Mouse (Mus musculus) hindbrain, embryonic 16.5 days (tissue): ENCODE measurements around the gene Piwil1. TPM values are rescaled to one million over a fixed set of nuclear protein-coding genes. Genes with fewer than 3 reads are reported as not detected.
A peak's percentile ranks its signal among the peaks of the same experiment; 100 is the strongest.

Experiments
- ATAC-seq: fragments of 200-750 bp; cut with Nextera tagmentation; 2 replicates; pipeline ENCODE4 v1.8.0; 2017; ENCODE audit warnings: moderate TSS enrichment, moderate library complexity
- H3K27ac ChIP-seq: fragments of 300-500 bp; sonication (generic); 2 replicates; pipeline ENCODE4 v1.5.1; 2014; ENCODE audit warnings: low read depth, mild to moderate bottlenecking, control low read depth, low read length, moderate library complexity
- H3K27me3 ChIP-seq: fragments of 300-500 bp; sonication (generic); replicated peaks from 2 replicates; pipeline ENCODE4 v1.6.1; 2014; ENCODE audit warnings: low read length; ENCODE audit not compliant: control insufficient read depth, insufficient read depth
- H3K36me3 ChIP-seq: fragments of 300-500 bp; sonication (generic); 2 replicates; pipeline ENCODE4 v1.6.1; 2014; ENCODE audit warnings: mild to moderate bottlenecking, low read length, moderate library complexity, mixed read lengths; ENCODE audit not compliant: control insufficient read depth, insufficient read depth
- H3K4me1 ChIP-seq: fragments of 300-500 bp; sonication (generic); 2 replicates; pipeline ENCODE4 v1.6.1; 2014; ENCODE audit warnings: low read depth, low read length; ENCODE audit not compliant: control insufficient read depth, insufficient read depth
- H3K4me2 ChIP-seq: fragments of 300-500 bp; sonication (generic); 2 replicates; pipeline ENCODE4 v1.6.1; 2014; ENCODE audit warnings: mild to moderate bottlenecking, low read length, control low read depth, moderate library complexity
- H3K4me3 ChIP-seq: fragments of 300-500 bp; sonication (generic); 2 replicates; pipeline ENCODE4 v1.5.1; 2014; ENCODE audit warnings: mild to moderate bottlenecking, low read length, control low read depth, moderate library complexity
- H3K9ac ChIP-seq: fragments of 300-500 bp; sonication (generic); 2 replicates; pipeline ENCODE4 v1.6.1; 2014; ENCODE audit warnings: low read depth, mild to moderate bottlenecking, control low read depth, low read length, moderate library complexity
- H3K9me3 ChIP-seq: fragments of 300-500 bp; sonication (generic); 2 replicates; pipeline ENCODE4 v1.6.1; 2014; ENCODE audit warnings: mild to moderate bottlenecking, low read length, moderate library complexity; ENCODE audit not compliant: control insufficient read depth
- WGBS: fragments of 180-500 bp; shearing (Covaris S2); extraction: QIAGEN DNeasy Blood & Tissue Kit; methylation state at CpG from one replicate; pipeline ENCODE4 v1.1.7; 2014; 5-methylcytosine and 5-hydroxymethylcytosine counted together
- polyA plus RNA-seq: library from polyadenylated mRNA; unstranded; fragments of >200 nt; fragmentation: Nextera tagmentation; extraction: Ambion mirVana; gene quantifications from 2 replicates; pipeline ENCODE4 v1.2.1, GENCODE M21; 2015

Gene Piwil1
- 0.47 and 0.53 TPM in 2 replicates for polyA plus RNA-seq

DNA sequence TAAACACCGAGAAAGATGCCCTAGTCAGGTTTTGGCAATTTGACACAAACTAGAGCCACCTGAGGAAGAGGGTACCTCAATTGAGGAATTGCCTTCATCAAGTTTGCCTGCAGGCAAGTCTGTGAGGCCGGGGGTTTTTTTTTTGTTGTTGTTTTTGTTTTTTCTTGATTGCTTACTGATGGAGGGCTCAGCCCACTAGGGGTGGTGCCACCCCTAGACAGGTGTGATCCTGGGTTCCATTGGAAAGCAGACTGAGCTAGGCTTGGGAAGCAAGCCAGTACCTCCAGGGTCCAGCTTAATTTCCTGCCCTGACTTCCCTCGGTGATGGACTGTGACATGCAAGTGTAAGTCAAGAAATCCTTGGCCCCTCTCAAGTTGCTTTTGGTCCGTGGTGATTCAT lies at the start of gene Piwil1:
Gene Piwil1 (plus strand): TSS at position 301 of the 400 bp plus-strand sequence.
- Histone ChIP-seq H3K4me1 (peaks cover 5% of the 10 kb centered on the region), H3K4me2 (no peak within 1 kb of the TSS), H3K9ac (no peak within 1 kb of the TSS), H3K36me3 (no peaks in the 10 kb centered on the region), H3K27me3 (no peaks in the 10 kb centered on the region), H3K9me3 (no peaks in the 10 kb centered on the region), H3K4me3 (no peak within 1 kb of the TSS), H3K27ac (no peak within 1 kb of the TSS)
- no peak for ATAC-seq
- 79% methylated on average over 4 of the region's 4 CpGs for WGBS

DNA sequence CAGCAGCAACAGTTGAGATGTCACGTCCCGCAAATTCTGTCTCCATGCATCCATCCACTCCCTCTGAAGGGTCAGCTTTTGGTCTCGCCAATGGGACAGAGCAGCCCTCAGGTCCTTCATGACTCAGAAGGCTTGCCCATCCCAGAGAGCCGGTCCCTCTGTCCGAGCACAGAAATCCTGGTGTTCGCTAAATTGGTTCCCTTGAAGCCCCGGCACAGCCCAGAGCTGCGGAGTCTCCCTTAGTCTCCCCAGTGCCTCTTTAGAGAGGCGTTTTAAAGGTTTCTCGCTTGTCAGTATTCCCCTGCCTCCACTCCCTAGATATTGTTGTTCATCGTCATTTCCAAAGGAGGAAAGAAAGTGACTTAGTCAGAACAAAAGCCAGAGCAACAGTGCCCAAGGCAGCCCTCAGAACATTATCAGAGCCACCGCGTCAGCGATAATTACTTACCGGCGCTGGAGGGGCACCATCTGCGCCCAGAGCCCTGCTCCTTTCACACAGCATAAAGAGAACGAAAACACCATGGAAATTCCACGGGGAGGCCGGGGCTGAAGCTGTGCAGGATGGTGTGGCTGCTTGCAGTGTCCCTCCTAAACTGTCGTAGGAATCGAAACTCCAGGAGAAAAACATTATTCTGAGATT lies 45.7 kb upstream of the Piwil1 start:
- Histone ChIP-seq H3K36me3 (no peaks in the 10 kb centered on the region), H3K4me2 (peak overlapping the region; percentile 43), H3K27me3 (no peaks in the 10 kb centered on the region), H3K4me3 (0 out of 2 replicates have a peak overlapping the region, but pooled peaks have one; percentile 3), H3K27ac (no peak overlapping the region), H3K9me3 (no peaks in the 10 kb centered on the region), H3K9ac (peak overlapping the region; percentile 23; the same call in 1 of the 2 replicates), H3K4me1 (no peaks in the 10 kb centered on the region)
- ATAC-seq: no peak
- WGBS: 25% methylated on average over 22 of the region's 22 CpGs

DNA sequence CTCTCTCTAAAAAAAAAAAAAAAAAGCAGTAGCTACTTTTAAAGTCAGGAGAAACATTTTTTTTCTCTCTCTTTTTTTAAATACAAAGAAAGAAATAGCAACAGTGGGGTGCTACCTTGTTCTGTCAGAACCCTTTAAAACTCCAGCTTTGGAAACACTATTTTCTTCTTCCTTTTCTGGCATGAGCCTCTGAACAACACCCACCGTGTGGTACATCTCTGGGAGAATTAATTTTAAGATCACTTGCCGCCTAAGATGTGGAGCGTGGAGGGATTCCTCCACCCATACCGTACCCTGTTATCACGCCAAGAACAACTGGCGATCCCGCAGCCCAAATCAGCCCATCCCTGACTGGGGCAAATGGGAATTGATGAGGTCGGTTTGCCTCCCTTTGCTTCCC lies 42.2 kb upstream of the Piwil1 start:
- Histone ChIP-seq H3K27ac (no peak overlapping the region), H3K4me1 (no peaks in the 10 kb centered on the region), H3K27me3 (no peaks in the 10 kb centered on the region), H3K4me2 (no peak overlapping the region), H3K36me3 (no peaks in the 10 kb centered on the region), H3K9me3 (no peaks in the 10 kb centered on the region), H3K4me3 (no peak overlapping the region), H3K9ac (no peak overlapping the region)
- no peak for ATAC-seq
- WGBS: 54% methylated on average over 8 of the region's 8 CpGs

DNA sequence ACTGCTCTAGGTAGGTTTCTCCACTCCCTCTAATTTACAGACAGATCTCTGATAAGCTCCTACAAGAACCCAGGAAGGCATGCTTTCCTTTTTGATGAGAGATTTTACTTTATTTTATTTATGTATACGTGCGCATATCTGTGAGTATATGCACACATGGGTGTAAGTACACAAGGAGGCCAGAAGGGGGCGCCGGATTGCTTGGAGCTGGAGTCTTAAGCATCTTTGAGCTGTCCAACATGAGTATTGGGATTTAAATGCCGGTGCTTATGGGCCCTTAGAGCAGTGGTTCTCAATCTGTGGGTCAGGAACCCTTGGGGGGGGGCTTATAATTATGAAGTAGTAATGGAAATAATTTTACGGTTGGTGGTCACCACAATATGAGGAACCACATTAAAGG lies 39.4 kb upstream of the Piwil1 start:
- no peak overlapping the region for H3K4me3 ChIP-seq
- H3K4me2 ChIP-seq: no peak overlapping the region
- no peaks in the 10 kb centered on the region for H3K9me3 ChIP-seq
- H3K36me3 ChIP-seq: no peaks in the 10 kb centered on the region
- H3K27me3 ChIP-seq: no peaks in the 10 kb centered on the region
- ATAC-seq: no peak
- no peak overlapping the region for H3K9ac ChIP-seq
- 94% methylated on average over 6 of the region's 6 CpGs for whole genome bisulfite sequencing
- no peaks in the 10 kb centered on the region for H3K4me1 ChIP-seq
- no peak overlapping the region for H3K27ac ChIP-seq

DNA sequence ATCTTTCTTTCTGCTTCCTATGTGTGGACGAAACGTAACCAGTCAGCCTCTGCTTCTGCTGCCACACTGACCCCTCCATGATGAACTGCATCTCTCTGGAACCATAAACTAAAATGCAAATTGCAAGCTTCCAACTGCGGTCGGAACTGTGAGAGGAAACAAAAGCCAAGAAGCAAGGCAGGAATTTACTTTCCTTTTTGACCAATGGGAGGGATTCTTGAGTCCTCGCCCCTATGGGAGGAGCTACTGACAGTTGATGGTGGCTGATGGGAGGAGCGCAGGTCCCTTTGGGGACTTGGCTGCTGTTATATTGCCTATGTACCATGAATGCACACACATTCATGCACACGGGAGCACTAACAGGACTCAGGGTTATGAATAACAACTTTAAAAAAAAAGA lies 38.3 kb upstream of the Piwil1 start:
- 67% methylated on average over 7 of the region's 7 CpGs for WGBS
- no peak for ATAC-seq
- Histone ChIP-seq H3K9me3 (no peaks in the 10 kb centered on the region), H3K27me3 (no peaks in the 10 kb centered on the region), H3K4me3 (no peak overlapping the region), H3K9ac (no peak overlapping the region), H3K4me2 (no peak overlapping the region), H3K36me3 (no peaks in the 10 kb centered on the region), H3K4me1 (no peaks in the 10 kb centered on the region), H3K27ac (no peak overlapping the region)

DNA sequence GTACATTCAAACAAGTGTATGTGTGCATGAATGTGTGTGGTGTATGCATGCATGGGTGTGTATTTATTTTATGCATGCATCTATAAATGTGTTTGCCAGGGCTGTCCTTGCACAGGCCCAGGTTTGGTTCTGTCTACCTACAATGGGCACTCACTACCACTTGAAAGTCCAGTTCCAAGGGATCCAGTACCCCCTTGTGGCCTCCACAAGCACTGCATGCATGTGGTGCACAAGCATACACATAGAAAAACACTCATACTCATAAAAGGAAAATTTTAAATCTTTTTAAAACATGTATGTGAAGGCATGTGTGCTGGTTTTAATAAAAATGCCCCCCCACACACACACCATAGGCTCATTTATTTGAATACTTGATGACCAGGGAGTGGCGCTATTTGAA lies 37.3 kb upstream of the Piwil1 start:
- H3K4me1 ChIP-seq: no peaks in the 10 kb centered on the region
- H3K27me3 ChIP-seq: no peaks in the 10 kb centered on the region
- WGBS: 92% methylated on average over 1 of the region's 1 CpGs
- H3K36me3 ChIP-seq: no peaks in the 10 kb centered on the region
- no peak overlapping the region for H3K9ac ChIP-seq
- no peak overlapping the region for H3K27ac ChIP-seq
- no peak for ATAC-seq
- H3K9me3 ChIP-seq: no peaks in the 10 kb centered on the region
- no peak overlapping the region for H3K4me2 ChIP-seq
- no peak overlapping the region for H3K4me3 ChIP-seq

DNA sequence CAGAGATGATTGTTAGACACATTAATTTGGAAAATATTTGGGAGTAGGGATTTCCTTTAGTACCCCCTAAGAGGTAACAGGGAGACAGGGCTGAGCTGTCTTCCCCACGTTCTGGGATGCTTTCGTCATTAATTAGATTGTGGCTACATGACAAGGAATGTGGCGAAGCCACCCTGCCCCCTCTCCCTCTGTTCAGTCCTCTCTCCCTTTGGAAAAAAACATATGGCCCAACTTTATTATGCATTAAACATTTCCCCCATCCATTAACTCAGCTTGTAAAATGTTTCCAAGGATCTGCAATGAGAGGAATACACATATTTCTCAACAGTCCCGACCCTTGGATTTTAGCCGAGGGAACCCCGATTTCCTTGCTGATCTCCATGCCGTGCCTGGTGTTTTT lies 35.0 kb upstream of the Piwil1 start:
- Histone ChIP-seq H3K36me3 (no peaks in the 10 kb centered on the region), H3K4me3 (no peak overlapping the region), H3K27me3 (no peaks in the 10 kb centered on the region), H3K9ac (no peak overlapping the region), H3K4me2 (no peak overlapping the region), H3K9me3 (no peaks in the 10 kb centered on the region), H3K4me1 (no peaks in the 10 kb centered on the region), H3K27ac (no peak overlapping the region)
- ATAC-seq: no peak
- 50% methylated on average over 7 of the region's 7 CpGs for WGBS

DNA sequence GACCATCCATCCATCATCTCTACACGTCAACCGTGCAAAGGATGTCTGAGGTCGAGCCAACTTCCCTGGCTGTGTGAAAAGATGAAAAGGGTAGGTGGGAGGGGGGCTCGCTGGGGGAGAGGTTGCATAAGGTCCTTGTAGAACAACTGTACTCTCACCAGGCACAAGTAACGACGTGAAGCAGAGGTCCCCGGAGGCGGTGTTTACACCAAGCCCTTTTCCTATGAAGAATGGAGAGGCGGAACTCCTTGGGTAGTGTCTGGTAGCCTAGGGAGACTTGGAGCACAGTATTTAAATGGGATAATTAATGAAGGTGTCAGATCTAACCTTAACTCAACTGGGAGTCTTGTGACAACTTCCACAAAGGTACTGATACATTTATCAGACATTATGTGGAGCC lies 28.2 kb upstream of the Piwil1 start:
- Histone ChIP-seq H3K27ac (no peak overlapping the region), H3K4me3 (no peak overlapping the region), H3K27me3 (no peaks in the 10 kb centered on the region), H3K4me1 (no peaks in the 10 kb centered on the region), H3K36me3 (no peaks in the 10 kb centered on the region), H3K4me2 (no peak overlapping the region), H3K9ac (no peak overlapping the region), H3K9me3 (no peaks in the 10 kb centered on the region)
- no peak for ATAC-seq
- WGBS: 48% methylated on average over 9 of the region's 9 CpGs

DNA sequence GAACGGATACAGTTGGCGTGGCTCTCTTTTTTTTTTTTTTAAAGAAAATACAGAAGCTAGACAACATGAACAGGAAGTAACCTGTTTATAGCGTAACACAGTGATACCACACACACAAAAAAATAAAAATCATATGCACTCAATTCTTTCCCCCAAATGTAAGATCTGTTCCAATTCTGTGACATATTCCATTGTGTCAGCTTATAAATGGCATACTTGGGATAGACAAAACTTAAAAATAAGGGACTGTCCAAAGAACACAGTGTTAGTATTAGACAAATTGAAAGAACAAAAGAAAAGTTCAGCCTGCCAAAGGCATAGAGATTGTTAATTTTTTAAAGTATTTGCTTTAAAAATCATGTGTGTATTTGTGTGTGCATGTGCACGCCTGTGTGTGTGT lies 25.0 kb upstream of the Piwil1 start:
- no peaks in the 10 kb centered on the region for H3K9me3 ChIP-seq
- no peaks in the 10 kb centered on the region for H3K27me3 ChIP-seq
- H3K27ac ChIP-seq: no peak overlapping the region
- ATAC-seq: no peak
- no peaks in the 10 kb centered on the region for H3K4me1 ChIP-seq
- no peak overlapping the region for H3K9ac ChIP-seq
- no peak overlapping the region for H3K4me3 ChIP-seq
- H3K36me3 ChIP-seq: no peaks in the 10 kb centered on the region
- 95% methylated on average over 4 of the region's 4 CpGs for WGBS
- H3K4me2 ChIP-seq: no peak overlapping the region

DNA sequence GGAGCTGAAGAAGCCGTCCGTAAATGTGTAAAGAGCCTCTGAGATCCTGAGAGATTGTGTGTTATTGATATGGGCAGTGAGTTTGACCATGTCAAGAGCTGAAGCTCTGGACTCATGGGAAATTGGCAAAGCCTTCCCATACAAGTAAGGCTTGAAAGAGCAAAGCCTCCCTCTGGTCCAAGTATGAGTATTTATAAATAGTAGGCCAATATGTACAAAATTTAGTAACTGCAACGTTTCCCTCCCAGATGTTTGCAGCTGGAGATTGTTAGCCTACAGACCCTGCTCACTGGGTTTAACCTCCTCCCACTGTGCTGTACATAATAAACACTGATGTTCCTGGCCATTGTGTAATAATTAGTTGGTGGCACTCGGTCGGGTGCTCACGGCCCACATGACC lies 24.5 kb upstream of the Piwil1 start:
- no peaks in the 10 kb centered on the region for H3K9me3 ChIP-seq
- no peaks in the 10 kb centered on the region for H3K36me3 ChIP-seq
- no peaks in the 10 kb centered on the region for H3K4me1 ChIP-seq
- H3K27ac ChIP-seq: no peak overlapping the region
- no peak overlapping the region for H3K9ac ChIP-seq
- H3K27me3 ChIP-seq: no peaks in the 10 kb centered on the region
- 87% methylated on average over 6 of the region's 6 CpGs for WGBS
- H3K4me3 ChIP-seq: no peak overlapping the region
- H3K4me2 ChIP-seq: no peak overlapping the region
- no peak for ATAC-seq
